Mouse (Mus musculus): Measurements from ENCODE around the gene H2-Ab1.
"Not testable (repeated sequence)": the region's sequence is repeated elsewhere in the genome, so short reads cannot be mapped to it uniquely, and the experiment has no call there.

The H2-Ab1 gene

DNA sequence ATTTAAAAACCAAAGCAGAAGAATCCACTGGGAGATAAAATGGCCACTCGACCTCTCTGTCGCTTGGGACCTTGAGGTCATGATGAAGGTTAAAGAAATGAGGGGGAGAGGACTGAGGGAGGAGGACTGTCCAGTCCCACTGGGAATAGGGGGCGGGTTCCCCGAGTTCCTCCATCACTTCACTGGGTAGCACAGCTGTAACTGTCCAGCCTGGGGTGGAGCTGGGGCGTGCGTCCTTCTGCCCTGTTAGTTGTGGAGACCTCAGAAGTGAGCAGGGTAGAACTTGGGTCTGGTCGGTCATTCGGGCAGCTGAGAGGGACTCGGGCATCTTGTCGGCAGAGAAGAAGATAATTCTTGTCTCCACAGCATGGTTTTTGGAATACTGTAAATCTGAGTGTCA is 51.7 kb downstream of the H2-Ab1 start:
- DNase-seq (ENCODE audit: low spot score in 2 of 2) = no peak

DNA sequence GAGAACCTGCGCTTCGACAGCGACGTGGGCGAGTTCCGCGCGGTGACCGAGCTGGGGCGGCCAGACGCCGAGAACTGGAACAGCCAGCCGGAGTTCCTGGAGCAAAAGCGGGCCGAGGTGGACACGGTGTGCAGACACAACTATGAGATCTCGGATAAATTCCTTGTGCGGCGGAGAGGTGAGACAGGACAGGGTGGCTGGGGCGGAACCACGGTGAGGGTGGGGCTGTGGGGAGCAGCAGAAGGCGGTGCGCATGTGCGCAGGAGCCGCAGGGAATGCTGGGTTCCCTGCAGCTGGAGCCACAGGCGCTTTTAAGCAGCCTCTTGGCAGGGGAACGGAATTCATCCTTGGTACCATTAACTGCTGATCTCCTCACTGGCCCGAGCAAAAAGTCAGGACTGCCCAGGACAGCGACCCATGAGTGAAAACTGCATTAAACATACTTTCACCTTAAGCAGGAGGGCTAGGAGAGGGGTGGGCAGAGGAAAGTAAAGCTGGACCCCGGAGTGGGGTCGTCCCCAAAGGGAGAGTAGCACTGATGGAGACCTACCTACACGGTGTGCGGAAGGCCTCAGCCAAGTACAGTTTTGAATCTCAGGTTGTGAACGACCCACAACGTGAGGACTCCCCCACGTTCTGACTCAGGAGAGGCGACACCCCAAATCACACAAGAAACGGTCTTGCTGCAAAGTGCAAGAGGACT is 52.3 kb downstream of the H2-Ab1 start:
- peak; percentile 39 to 54 for DNase-seq (ENCODE audit: low spot score in 2 of 2)

DNA sequence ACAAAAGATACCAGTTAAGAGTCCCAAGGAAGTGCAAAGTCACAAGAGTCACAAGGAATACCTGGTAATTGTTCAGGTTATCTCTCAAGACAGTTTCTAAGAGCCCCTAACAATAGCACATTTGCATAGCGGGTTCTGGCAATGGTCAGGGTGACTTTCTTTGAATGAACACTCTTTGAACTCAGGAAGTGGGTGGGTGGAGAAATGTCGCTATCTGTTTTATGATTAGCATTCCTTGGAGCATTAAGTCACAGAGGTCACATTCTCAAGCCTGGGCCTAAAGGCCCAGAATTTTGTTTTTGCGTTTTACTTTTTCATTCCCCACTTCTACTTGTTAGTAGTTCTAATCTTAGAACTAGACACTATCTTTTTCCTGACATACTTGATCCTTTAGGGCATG is 53.0 kb downstream of the H2-Ab1 start:
- not testable (repeated sequence) for DNase-seq (ENCODE audit: low spot score in 2 of 2)

DNA sequence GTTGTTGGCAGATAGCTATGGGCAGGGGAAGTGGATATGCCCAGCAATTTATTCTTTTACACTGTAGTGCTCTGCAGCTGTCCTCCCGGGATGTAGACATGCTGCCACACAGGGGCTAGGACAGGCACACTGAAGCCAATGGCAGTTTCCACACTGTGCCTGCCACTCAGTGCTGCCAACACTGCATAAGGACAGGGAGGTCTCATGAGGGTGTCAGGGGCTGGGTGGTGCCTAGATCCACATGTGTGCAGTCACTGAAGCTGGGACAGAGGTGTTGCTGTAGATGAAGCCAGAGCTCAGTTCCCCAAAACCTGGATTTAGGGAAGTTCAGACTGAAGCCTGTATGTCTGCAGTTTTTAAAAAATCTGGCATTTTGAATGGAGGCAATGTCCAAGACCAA is 54.7 kb downstream of the H2-Ab1 start:
- no peak for DNase-seq (ENCODE audit: low spot score in 2 of 2)

DNA sequence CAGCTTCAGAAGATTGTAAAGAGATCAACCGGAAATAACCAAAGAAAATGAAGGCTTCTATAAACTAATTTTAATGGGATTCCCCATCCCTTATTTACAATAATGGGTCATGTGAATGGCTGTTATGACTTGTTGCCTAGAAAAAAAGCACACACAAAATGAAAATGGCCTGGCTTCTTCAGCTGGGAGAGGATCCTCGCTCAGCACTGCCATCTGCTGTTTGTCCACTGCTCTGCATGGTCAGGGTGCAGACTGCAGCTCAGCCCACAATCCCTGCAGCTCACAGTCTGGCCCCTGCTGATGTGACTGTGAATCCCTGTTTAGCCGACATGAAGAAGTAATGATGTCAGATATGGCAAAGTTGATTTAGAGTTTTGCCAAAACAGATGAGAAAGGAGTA is 55.9 kb downstream of the H2-Ab1 start:
- DNase-seq (ENCODE audit: low spot score in 2 of 2) = peak in 1 of 2 experiments; percentile 69

DNA sequence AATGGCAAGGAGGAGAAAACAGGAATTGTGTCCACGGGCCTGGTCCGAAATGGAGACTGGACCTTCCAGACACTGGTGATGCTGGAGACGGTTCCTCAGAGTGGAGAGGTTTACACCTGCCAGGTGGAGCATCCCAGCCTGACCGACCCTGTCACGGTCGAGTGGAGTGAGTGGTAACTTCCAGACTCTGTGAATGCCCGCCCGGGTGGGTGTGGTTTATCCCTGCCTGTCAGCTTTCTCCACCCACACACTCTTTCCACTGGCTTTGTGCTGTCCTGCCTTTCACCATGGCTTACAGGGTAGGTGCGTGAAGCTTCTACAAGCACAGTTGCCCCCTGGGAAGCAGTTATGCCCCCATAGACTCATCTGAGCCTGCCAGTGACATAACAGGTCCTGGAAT is 56.8 kb downstream of the H2-Ab1 start:
- DNase-seq (ENCODE audit: low spot score in 2 of 2) = no peak

DNA sequence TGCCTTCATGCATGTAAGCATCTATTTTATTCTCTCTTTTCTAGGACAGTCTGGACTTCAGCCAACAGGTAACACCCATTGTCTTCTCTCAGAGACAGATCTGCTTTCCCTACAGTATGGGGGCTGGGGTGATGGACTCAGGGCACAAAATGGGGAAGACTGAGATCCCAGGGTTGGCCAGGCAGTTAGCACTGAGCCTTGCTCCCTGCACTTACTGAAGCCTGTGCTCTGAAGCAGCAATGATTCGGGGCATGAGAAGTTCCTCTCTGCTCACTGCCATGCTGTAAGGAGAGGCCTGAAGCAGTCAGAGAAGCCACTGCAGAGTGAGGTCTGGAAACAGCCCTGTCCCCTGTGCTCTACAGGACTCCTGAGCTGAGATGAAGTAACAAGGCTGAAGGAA is 58.0 kb downstream of the H2-Ab1 start:
- no peak for DNase-seq (ENCODE audit: low spot score in 2 of 2)

DNA sequence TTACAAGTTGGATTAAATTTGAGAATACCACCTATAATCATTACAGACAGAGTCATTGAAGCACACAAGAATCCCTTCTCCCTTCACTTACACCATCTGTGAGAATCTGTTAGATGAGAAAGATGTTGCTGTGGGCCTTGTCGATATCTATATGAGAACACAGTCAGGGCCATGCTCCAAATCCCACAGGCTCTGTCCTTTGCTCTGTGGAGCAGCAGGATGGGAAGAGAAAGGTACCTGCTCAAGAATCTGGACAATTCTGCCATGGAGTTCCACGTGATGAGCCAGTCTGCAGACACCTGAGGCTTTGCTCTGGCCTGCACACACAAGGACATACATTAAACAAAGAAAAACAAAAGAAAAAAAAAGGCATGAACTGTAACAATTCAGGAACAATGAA is 59.2 kb downstream of the H2-Ab1 start:
- no peak for DNase-seq (ENCODE audit: low spot score in 2 of 2)

DNA sequence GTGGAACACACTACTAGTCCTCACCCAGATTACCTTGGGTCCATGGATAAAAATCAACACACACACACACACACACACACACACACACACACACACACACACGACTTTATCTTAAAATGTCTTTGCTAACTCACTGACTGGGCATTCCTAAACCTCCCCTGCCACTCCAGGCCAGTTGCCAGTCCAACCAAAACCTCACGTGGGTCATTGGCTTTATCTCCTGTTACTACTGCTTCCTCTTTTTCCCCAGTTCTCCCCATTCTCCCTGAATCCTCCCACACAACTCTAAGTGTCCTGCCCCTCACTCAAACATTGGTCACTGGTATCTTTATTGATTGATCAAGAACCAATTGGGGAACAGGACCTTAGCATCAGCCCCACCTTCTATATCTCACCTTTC is 59.8 kb downstream of the H2-Ab1 start:
- DNase-seq (ENCODE audit: low spot score in 2 of 2) = no peak
